Mouse (Mus musculus): ENCODE data around the gene Slc25a13.

GRCm38 (mm10) chr6:6140370-6140769 is 76.6 kb downstream of the Slc25a13 start:
- TF ChIP-seq CTCF (IDR thresholded peaks at IDR 0.05; ENCODE audit: insufficient read depth, low read depth, low read length) (no peak), POLR2A (IDR thresholded peaks at IDR 0.05; ENCODE audit: insufficient read depth, low read depth, low read length) (no peak)
